Mouse (Mus musculus): ENCODE data around the gene Aqr. TPM values are rescaled to one million over a fixed set of nuclear protein-coding genes. Genes with fewer than 3 reads are reported as not detected.

The Aqr gene
- polyA plus RNA-seq (2015; fragmentation: Nextera tagmentation; extraction: Ambion mirVana), result 33.4 and 35.9 TPM in 2 replicates

GRCm38 (mm10) chr2:114186924-114187323 is at the start of gene Aqr:
Gene Aqr (minus strand): TSS chr2:114187024.

DNA sequence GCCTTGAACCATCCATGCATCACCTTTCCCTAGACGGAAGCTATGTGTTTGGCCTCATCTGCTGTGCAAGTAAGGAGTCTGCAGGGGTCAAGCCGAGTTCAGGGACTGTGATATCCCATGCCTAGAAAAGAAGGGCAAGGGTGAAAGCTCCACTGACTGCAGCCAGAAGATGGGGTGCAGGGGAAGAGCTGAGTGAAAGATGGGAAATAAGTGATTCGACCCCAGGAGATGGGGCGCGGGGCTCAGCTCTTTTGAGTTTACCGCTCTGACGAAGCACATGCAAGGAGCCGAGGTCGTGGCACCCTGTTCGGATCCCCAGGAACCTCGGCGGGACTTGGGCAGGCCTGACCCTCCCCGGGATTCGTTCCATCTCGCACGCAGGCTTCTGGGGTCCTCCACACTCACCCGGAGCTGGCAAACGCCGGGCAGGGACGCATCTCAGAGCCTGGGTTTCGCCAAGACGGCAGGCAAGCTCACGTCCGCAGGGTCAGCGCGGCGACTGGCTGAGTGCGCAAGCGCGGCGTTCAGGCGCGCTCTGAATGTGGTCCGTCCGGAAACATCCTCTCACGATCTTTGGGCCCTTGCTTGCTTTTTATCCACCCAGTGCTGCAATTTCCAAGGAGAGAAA is 14.2 kb upstream of the Aqr start, which contains the start of gene Zfp770:
Gene Zfp770, minus strand, starts transcription at position 538 of the 628 bp plus-strand sequence.

GRCm38 (mm10) chr2:114052696-114053598 is 133.9 kb downstream of the Aqr start, which contains the start of gene Actc1:
Gene Actc1 (minus strand): TSS chr2:114053548.

Other genes starting within 250 kb of the Aqr start
- not detected in 2 replicates for gene Gjd2, start 173.4 kb downstream of the Aqr start, polyA plus RNA-seq (2015; fragmentation: Nextera tagmentation; extraction: Ambion mirVana)
- 1.2 TPM in 2 replicates for gene Actc1, start 133.5 kb downstream of the Aqr start, polyA plus RNA-seq (2015; fragmentation: Nextera tagmentation; extraction: Ambion mirVana)
- gene Zfp770, start 14.4 kb upstream of the Aqr start, polyA plus RNA-seq (2015; fragmentation: Nextera tagmentation; extraction: Ambion mirVana), result 2.5 and 2.9 TPM in 2 replicates

All from spleen, postnatal 0 days (tissue).